Mouse (Mus musculus): Measurements from ENCODE around the gene Sec24a. TPM values are rescaled to one million over a fixed set of nuclear protein-coding genes. Genes with fewer than 3 reads are reported as not detected.
A peak's percentile ranks its signal among the peaks of the same experiment; 100 is the strongest.
"Not testable (repeated sequence)": the region's sequence is repeated elsewhere in the genome, so short reads cannot be mapped to it uniquely, and the experiment has no call there.

Sec24a gene
- polyA plus RNA-seq, 1 experiment from 2014 or later = 9.9 TPM

- 83% methylated on average over 6 of the region's 6 CpGs for WGBS (ENCODE audit: insufficient replicate concordance)
These were observed 19.3 kb upstream of the Sec24a start for GRCm38 (mm10) chr11:51782721-51783120.

GRCm38 (mm10) chr11:51780773-51781267 lies 17.4 kb upstream of the Sec24a start:
- 78% methylated on average over 9 of the region's 9 CpGs for WGBS (ENCODE audit: insufficient replicate concordance)
- Histone ChIP-seq H3K9ac (no peak overlapping the region), H3K9me3 (replicated peaks) (no peaks in the 10 kb centered on the region), H3K4me2 (no peak overlapping the region), H3K27ac (peak overlapping the region; percentile 4; the same call in 1 of the 2 replicates), H3K27me3 (replicated peaks) (no peaks in the 10 kb centered on the region), H3K36me3 (peaks cover 72% of the 10 kb centered on the region), H3K4me1 (peaks cover 9% of the 10 kb centered on the region), H3K4me3 (no peak overlapping the region)
- ATAC-seq = no peak

More at GRCm38 (mm10) chr11:51782721-51783120, 19.3 kb upstream of the Sec24a start:
- H3K9me3 ChIP-seq (replicated peaks) = no peaks in the 10 kb centered on the region
- no peaks in the 10 kb centered on the region for H3K27me3 ChIP-seq (replicated peaks)
- no peak for ATAC-seq
- H3K27ac ChIP-seq = no peak overlapping the region
- no peak overlapping the region for H3K4me2 ChIP-seq
- peaks cover 85% of the 10 kb centered on the region for H3K36me3 ChIP-seq
- no peak overlapping the region for H3K9ac ChIP-seq
- 0 out of 2 replicates have a peak, but pooled peaks cover 6% of the 10 kb centered on the region for H3K4me1 ChIP-seq
- H3K4me3 ChIP-seq = no peak overlapping the region

GRCm38 (mm10) chr11:51777478-51777877 lies 14.0 kb upstream of the Sec24a start:
- 78% methylated on average over 5 of the region's 5 CpGs for WGBS (ENCODE audit: insufficient replicate concordance)
- no peak overlapping the region for H3K27ac ChIP-seq

GRCm38 (mm10) chr11:51775507-51775906 lies 12.1 kb upstream of the Sec24a start:
- H3K4me1 ChIP-seq = peaks cover 25% of the 10 kb centered on the region
- ATAC-seq = peak; percentile 65
- H3K27me3 ChIP-seq (replicated peaks) = no peaks in the 10 kb centered on the region
- 0 out of 2 replicates have a peak overlapping the region, but pooled peaks have one; percentile 7 for H3K4me2 ChIP-seq
- no peak overlapping the region for H3K9ac ChIP-seq
- H3K9me3 ChIP-seq (replicated peaks) = no peaks in the 10 kb centered on the region; the same call in 1 of the 2 replicates
- peaks cover 39% of the 10 kb centered on the region for H3K36me3 ChIP-seq
- WGBS (ENCODE audit: insufficient replicate concordance) = 62% methylated on average over 3 of the region's 3 CpGs
- H3K4me3 ChIP-seq = no peak overlapping the region
- H3K27ac ChIP-seq = no peak overlapping the region

More at GRCm38 (mm10) chr11:51777478-51777877, 14.0 kb upstream of the Sec24a start:
- H3K4me2 ChIP-seq = no peak overlapping the region
- ATAC-seq = no peak
- no peaks in the 10 kb centered on the region; the same call in 1 of the 2 replicates for H3K9me3 ChIP-seq (replicated peaks)
- H3K27me3 ChIP-seq (replicated peaks) = no peaks in the 10 kb centered on the region
- no peak overlapping the region for H3K9ac ChIP-seq
- H3K36me3 ChIP-seq = peaks cover 54% of the 10 kb centered on the region
- no peak overlapping the region for H3K4me3 ChIP-seq
- peaks cover 25% of the 10 kb centered on the region for H3K4me1 ChIP-seq

- Histone ChIP-seq H3K4me3 (no peak overlapping the region), H3K27me3 (replicated peaks) (no peaks in the 10 kb centered on the region), H3K36me3 (0 out of 2 replicates have a peak, but pooled peaks cover 10% of the 10 kb centered on the region), H3K9ac (no peak overlapping the region), H3K9me3 (replicated peaks) (no peaks in the 10 kb centered on the region; the same call in 1 of the 2 replicates), H3K27ac (peak overlapping the region; percentile 23; the same call in 1 of the 2 replicates), H3K4me2 (no peak overlapping the region), H3K4me1 (peaks cover 32% of the 10 kb centered on the region)
- WGBS (ENCODE audit: insufficient replicate concordance) = 56% methylated on average over 5 of the region's 5 CpGs
- peak; percentile 45 for ATAC-seq
These were observed 4.9 kb upstream of the Sec24a start for GRCm38 (mm10) chr11:51768296-51768695.

- Histone ChIP-seq H3K4me3 (no peak overlapping the region), H3K36me3 (0 out of 2 replicates have a peak, but pooled peaks cover 7% of the 10 kb centered on the region), H3K9me3 (replicated peaks) (no peaks in the 10 kb centered on the region; the same call in 1 of the 2 replicates), H3K27me3 (replicated peaks) (no peaks in the 10 kb centered on the region), H3K4me1 (peaks cover 38% of the 10 kb centered on the region), H3K4me2 (no peak overlapping the region), H3K9ac (no peak overlapping the region), H3K27ac (peak overlapping the region; percentile 50; the same call in 1 of the 2 replicates)
- ATAC-seq = no peak
- 66% methylated on average over 8 of the region's 8 CpGs for WGBS (ENCODE audit: insufficient replicate concordance)
These were observed 4.3 kb upstream of the Sec24a start for GRCm38 (mm10) chr11:51767579-51768220.

GRCm38 (mm10) chr11:51764816-51765215 lies 1.4 kb upstream of the Sec24a start:
- peak overlapping the region; percentile 93 for H3K4me3 ChIP-seq
- peaks cover 39% of the 10 kb centered on the region for H3K4me1 ChIP-seq
- WGBS (ENCODE audit: insufficient replicate concordance) = 64% methylated on average over 4 of the region's 4 CpGs
- H3K4me2 ChIP-seq = peak overlapping the region; percentile 75
- H3K27me3 ChIP-seq (replicated peaks) = peaks cover 10% of the 10 kb centered on the region
- ATAC-seq = no peak
- no peak overlapping the region for H3K27ac ChIP-seq
- 0 out of 2 replicates have a peak overlapping the region, but pooled peaks have one; percentile 91 for H3K9ac ChIP-seq
- H3K9me3 ChIP-seq (replicated peaks) = no peaks in the 10 kb centered on the region
- H3K36me3 ChIP-seq = no peaks in the 10 kb centered on the region

GRCm38 (mm10) chr11:51763955-51764354 lies 521 bp upstream of the Sec24a start:
- Histone ChIP-seq H3K27me3 (replicated peaks) (peaks cover 13% of the 10 kb centered on the region), H3K9ac (peak overlapping the region; percentile 91), H3K4me1 (peaks cover 34% of the 10 kb centered on the region), H3K36me3 (no peaks in the 10 kb centered on the region), H3K27ac (peak overlapping the region; percentile 66), H3K9me3 (replicated peaks) (no peaks in the 10 kb centered on the region), H3K4me3 (peak overlapping the region; percentile 93), H3K4me2 (peak overlapping the region; percentile 75)
- peak; percentile 53; the same call in 1 of the 2 replicates for ATAC-seq
- 3% methylated on average over 13 of the region's 13 CpGs for WGBS (ENCODE audit: insufficient replicate concordance)

- H3K4me1 ChIP-seq = peaks cover 38% of the 10 kb centered on the region
- ATAC-seq = no peak
These were observed 2.2 kb downstream of the Sec24a start for GRCm38 (mm10) chr11:51761241-51761640.

GRCm38 (mm10) chr11:51759941-51760657 lies 3.3 kb downstream of the Sec24a start:
- Histone ChIP-seq H3K9me3 (replicated peaks) (no peaks in the 10 kb centered on the region), H3K9ac (no peak overlapping the region), H3K4me2 (no peak overlapping the region), H3K4me3 (no peak overlapping the region), H3K27ac (no peak overlapping the region), H3K36me3 (no peaks in the 10 kb centered on the region), H3K4me1 (peaks cover 34% of the 10 kb centered on the region), H3K27me3 (replicated peaks) (peaks cover 13% of the 10 kb centered on the region)
- 78% methylated on average over 6 of the region's 6 CpGs for WGBS (ENCODE audit: insufficient replicate concordance)
- ATAC-seq = no peak

More at GRCm38 (mm10) chr11:51761241-51761640, 2.2 kb downstream of the Sec24a start:
- Histone ChIP-seq H3K9me3 (replicated peaks) (no peaks in the 10 kb centered on the region), H3K4me3 (no peak overlapping the region), H3K27ac (no peak overlapping the region), H3K9ac (no peak overlapping the region), H3K4me2 (no peak overlapping the region), H3K36me3 (no peaks in the 10 kb centered on the region), H3K27me3 (replicated peaks) (peaks cover 13% of the 10 kb centered on the region)
- 55% methylated on average over 5 of the region's 5 CpGs for WGBS (ENCODE audit: insufficient replicate concordance)

GRCm38 (mm10) chr11:51759251-51759650 lies 4.2 kb downstream of the Sec24a start:
- no peaks in the 10 kb centered on the region for H3K9me3 ChIP-seq (replicated peaks)
- no peak overlapping the region for H3K9ac ChIP-seq
- H3K4me2 ChIP-seq = no peak overlapping the region
- ATAC-seq = no peak
- WGBS (ENCODE audit: insufficient replicate concordance) = 69% methylated on average over 2 of the region's 2 CpGs
- peaks cover 13% of the 10 kb centered on the region for H3K27me3 ChIP-seq (replicated peaks)
- no peak overlapping the region for H3K4me3 ChIP-seq
- H3K27ac ChIP-seq = no peak overlapping the region
- H3K4me1 ChIP-seq = peaks cover 34% of the 10 kb centered on the region
- H3K36me3 ChIP-seq = no peaks in the 10 kb centered on the region

- WGBS (ENCODE audit: insufficient replicate concordance) = 79% methylated on average over 5 of the region's 5 CpGs
- H3K4me2 ChIP-seq; ATAC-seq; H3K9ac ChIP-seq; H3K27ac ChIP-seq; H3K36me3 ChIP-seq; H3K4me3 ChIP-seq; H3K9me3 ChIP-seq (replicated peaks): not testable (repeated sequence)
- peaks cover 42% of the 10 kb centered on the region for H3K4me1 ChIP-seq
- H3K27me3 ChIP-seq (replicated peaks) = peaks cover 13% of the 10 kb centered on the region
These were observed 5.2 kb downstream of the Sec24a start for GRCm38 (mm10) chr11:51758207-51758606.

All from liver, embryonic 12.5 days (tissue).